Mouse (Mus musculus) lung, postnatal 10 days (tissue): ENCODE measurements around the gene Ammecr1.

ENCODE experiments used
- DNase-seq: peaks from one replicate; pipeline ENCODE4 v3.0.0; 2021

The Ammecr1 gene

GRCm38 (mm10) chrX:142966008-142966966 is at the start of gene Ammecr1:
Ammecr1 (minus strand) TSS chrX:142966728.
- DNase-seq, result peak; percentile 80

GRCm38 (mm10) chrX:143014118-143014517 is 47.6 kb upstream of the Ammecr1 start:
- no peak for DNase-seq

- no peak for DNase-seq
These were observed 45.8 kb upstream of the Ammecr1 start for GRCm38 (mm10) chrX:143012334-143012733.

GRCm38 (mm10) chrX:143011865-143012264 is 45.3 kb upstream of the Ammecr1 start:
- DNase-seq, result no peak

GRCm38 (mm10) chrX:143004131-143004846 is 37.8 kb upstream of the Ammecr1 start:
- DNase-seq, result no peak

DNA sequence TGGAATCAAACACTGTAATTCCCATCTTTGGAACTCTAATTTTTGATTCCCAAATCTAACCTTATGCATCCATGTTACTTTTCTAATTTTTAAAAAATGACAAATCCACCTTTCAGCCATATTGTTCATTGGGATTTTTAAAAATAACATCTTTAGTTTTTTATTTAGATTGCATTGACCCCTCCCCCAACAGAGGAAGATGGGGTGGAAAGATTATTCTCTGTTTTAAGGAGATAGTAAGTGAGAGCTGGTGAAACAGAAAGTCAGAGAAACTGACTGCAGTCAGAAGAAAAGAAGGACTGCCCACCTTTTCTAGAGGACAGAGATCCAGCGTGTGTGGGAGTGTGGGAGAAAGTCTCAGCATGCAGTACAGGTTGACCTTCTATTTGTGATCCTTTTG is 30.7 kb upstream of the Ammecr1 start:
- DNase-seq, result no peak

DNA sequence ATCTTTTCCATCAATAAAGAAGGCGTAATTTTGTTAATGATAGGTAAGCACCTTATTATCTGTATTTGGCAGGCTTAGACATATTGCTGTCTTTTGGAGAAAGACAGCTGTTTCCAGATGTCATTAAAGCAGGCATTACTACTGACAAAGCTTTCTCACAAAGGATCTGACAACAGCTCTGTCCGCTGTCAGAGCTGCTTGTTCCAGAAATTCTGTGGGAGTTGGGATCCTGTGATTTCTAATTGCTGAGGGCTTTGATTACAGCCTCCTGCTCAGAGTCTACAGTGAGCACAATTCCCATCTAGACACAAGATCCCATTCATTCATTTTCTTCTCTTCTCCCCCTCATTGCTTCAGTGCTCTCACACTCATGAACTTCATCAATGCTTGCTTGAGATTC is 28.0 kb upstream of the Ammecr1 start:
- DNase-seq, result no peak

DNA sequence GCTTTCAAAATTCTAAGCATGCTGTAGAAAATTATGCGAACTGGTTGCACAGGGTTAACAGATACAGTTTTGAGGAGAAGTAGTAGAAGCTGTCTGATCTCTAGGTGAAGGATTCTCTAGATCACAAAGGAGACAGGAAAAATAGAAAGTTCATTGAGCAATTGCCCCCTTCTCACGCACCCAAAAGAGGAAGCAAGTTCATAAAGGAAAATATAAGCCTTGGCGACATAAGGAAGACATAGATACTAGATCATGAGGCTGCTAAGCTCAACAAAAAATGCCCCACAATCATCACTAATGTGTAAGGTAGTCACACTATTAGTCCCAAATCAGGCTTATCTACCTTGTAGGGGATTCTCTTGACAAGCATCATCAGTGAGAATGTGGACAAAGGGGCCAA is 17.6 kb upstream of the Ammecr1 start:
- DNase-seq, result no peak

DNA sequence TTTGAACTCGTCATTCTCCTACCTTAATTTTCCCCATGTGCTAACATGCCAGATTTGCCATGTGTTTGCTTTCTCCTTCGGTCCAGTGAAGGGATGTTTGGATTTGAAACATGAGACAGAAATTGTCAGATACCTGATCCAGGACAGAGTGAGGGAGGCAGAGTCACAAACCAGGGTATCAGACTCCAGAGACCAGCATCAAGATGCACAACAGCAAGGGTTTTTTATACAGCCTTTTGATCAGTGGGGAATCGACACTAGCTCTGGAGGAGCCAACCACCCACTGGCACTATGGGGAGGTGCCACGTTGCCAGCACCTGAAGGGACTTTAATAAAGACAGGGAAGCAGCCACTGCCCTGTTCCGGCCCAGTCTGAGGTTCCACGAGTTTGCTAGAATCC is 17.1 kb upstream of the Ammecr1 start:
- no peak for DNase-seq

DNA sequence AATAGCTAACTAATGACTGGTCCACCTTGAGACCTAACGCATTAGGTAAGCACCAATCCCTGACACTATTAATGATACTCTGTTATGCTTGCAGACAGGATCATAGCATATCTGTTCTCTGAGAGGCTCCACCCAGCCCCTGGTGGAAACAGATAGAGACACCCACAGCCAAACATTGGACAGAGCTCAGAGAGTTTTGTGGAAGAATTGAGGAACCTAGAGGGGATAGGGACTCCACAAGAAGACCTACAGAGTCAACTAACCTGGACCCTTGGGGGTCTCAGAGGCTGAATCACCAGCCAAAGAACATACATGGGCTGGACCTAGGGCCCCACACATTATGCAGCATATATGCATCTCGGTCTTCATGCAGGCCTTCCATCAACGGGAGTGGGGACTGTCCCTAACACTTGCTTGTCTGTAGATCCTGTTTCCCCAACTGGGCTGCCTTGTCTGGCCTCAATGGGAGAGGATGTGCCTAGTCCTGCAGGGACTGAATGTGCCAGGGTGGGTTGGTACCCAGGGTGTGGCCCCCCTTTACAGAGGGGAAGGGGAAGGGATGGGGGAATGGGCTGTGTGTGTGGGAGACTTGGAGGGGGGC is 15.1 kb upstream of the Ammecr1 start:
- DNase-seq, result no peak

- DNase-seq, result no peak
These were observed 14.5 kb upstream of the Ammecr1 start for GRCm38 (mm10) chrX:142980855-142981529.

DNA sequence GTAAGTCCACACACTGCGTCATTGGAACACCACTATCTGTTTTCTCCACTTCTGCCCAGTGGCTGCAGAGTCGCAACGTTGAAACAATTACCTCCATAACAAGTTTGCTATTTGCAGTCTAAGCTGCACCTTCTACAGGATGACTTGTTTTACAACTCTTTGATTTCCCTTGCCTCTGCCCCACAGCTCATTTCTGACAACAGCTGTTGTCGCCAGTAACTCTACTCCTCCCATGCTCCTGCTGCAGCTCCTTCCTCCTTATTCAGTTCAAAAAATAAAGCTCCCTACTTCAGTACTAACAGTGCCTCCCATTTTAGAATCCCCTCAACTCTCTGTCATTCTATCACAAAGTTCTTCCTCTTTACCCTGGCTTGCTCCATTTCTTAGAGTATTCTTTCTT is 12.7 kb upstream of the Ammecr1 start:
- DNase-seq, result no peak

- no peak for DNase-seq
These were observed 6.0 kb upstream of the Ammecr1 start for GRCm38 (mm10) chrX:142972443-142972970.

DNA sequence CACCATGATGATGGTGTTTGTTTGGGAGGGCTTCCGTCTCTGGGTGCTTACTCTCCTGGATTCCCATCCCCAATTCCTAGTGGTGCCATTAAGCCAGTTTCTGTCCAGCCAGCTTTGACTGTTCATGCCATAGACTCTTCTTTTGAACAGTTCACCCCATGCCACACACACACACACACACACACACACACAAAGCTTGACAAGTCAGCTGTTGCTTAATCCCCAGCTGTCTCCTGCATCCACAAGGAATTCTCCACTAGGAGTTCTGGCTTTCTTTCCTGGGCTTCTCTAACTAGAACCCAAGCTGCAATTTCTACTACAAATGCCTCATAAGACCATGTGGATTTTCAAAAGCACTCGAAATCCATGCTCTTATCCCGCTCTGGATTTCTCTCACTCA is 5.2 kb upstream of the Ammecr1 start:
- peak; percentile 2 for DNase-seq

DNA sequence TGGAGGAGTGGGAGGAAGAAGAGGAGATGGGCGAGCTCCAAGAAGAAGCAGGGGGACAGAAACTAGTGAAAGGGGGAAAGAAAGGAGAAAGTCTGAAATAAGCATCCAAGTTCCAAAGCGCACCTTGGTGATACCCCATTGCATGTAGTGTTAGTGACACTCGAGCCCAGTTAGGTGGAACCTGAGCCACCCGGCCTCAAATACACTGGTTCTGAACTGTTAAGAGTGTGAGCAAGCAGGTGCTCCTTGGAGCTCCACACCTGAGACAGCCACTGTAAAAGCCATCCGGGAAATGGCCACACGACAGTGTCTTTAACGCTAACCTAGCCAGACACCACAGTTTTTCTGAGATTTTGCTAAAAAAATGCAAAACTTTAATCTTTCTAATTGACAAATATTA is 539 bp upstream of the Ammecr1 start:
- peak; percentile 2 for DNase-seq

DNA sequence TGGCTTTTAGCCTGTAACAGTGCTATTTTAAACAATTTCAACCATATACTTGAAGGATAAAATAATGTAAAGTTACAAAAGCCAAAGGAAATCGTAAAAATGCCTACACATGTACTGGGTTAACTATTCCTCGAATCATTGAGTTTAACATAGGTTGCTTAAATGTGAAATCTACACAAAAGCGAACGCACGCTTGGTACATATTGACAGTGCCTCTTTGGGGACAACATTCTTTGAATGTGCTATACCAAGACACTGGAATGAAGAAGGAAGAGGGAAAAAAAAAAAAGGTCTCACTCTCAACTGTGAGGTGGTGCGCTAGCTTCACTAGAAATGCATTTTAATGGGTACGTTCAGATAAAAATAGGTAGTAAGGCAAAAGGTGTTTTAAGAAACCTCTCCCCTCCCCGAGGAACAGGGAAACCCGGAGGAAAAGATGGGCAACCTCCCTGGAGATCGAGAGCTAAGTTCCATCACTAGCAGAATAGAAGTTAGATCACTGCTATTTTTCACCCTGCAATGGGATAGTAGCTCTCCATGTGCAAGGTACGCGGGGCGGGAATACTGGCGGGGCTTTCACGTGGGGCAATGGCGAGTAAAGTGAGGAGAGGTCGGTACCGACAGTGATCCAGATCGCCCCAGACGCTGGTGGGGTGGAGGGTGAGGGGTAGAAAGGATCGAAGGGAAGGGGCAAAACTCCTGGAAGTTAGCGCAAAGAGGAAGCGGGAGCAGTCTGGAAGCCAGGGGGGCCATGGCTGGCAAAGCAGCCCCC is 1.1 kb downstream of the Ammecr1 start:
- DNase-seq, result peak; percentile 1

DNA sequence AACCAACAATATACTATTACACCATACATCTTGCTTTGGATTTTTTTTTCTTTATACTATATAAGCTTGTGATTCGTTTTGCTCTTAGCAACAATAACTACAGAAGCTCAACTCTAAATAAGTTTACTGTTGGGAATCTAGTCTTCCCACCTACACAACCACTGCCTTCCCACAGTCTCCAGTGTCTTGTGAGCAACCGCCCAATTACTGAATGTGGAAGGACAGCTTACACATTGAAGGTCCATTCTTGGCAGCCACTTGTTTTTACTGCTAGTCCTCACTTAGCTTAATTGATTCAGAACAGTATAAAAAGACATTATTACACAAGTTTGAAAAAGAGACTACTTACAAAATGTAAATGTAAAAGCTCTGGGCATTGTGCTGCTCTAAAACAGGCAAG is 6.1 kb downstream of the Ammecr1 start:
- no peak for DNase-seq

DNA sequence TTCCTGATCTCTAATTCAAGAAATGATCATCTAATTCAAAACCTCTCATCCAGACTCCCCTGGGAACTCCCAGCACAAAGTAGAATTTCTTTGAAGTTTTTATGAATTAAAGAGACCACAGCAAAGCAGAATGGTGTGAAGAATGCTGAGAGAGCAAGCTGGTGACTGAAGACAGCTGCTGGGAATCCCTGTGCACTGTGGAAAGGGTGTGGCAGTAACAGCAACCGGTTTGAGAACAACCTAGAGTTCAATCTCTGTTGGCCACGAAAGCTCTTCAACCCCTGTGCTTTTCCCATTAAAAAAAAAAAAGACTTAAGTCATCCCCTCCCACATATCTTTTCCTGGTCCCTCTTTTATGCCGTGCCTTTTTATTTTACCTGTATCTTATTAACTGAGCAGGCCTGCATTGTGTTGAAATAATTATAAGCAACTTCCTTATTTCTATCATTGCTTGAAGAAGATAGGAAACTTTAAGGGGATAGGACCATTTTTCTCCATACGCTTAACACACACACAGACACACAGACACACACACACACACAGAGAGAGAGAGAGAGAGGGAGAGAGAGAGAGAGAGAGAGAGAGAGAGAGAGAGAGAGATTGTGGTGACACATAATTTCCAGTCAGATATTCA is 6.7 kb downstream of the Ammecr1 start:
- DNase-seq, result no peak

DNA sequence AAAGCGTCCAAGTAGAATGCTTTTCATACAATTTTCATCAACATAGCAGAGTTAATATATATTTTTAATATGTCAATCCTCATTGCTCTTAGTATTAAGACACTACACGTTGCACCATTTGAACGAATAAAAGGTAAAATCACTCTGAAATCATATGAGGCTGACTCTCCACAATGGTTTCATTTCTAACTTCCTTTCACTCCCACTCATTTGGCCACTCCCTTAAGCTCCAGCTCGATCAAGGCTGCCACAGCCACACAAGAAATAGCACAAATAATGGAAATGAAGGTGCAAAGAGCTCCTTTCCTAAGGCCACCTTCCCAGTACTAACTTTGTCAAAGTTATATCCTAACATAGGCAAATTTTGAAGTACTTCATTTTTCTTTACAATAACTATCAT is 38.1 kb downstream of the Ammecr1 start:
- DNase-seq, result no peak

DNA sequence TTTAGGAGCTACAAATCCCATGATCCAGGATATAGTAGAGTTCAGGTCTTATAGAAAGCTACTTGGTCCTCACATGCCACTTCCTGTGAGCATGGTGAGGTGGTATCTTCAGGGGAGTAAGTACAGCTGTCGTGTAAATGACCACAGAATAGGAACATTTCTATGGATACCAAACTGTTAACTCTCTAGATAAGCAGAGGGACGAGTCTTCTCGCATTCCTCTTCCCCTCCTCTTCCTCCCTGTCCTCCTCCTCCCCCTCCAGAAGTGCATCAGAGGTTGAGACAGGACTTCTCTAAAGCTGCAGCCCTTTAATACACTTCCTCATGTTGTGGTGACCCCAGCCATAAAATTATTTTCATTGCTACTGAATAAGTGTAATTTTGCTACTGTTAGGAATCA is 49.1 kb downstream of the Ammecr1 start:
- no peak for DNase-seq

DNA sequence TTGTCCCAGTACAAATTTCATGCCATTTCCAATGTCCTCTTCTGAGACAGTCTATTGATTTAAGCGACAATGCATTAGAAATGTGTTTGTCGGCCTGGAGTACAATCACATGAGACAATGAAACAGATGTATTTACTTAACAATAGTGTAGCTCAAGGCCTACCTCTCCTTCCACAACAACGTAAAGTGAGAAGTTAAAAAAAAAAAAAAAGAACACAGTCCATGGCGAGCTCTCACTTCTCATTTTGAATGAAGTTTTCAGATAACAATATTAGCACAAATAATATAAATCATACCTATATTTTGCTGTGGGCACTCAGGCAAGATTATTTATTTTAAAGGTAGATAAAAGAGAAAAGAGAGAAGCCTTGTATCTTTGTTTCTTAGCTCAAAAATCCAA is 49.8 kb downstream of the Ammecr1 start:
- DNase-seq, result no peak

GRCm38 (mm10) chrX:142914208-142914607 is 52.3 kb downstream of the Ammecr1 start:
- DNase-seq, result no peak
